Mouse (Mus musculus) telencephalon, adult 2 months (tissue): ENCODE results near the gene Runx2.
A peak's percentile ranks its signal among the peaks of the same experiment; 100 is the strongest.

Experiments
- DNase-seq: peaks from one replicate; pipeline ENCODE4 v3.0.0-alpha.2; 2011; ENCODE audit warnings: low read depth, low spot score

The Runx2 gene

DNA sequence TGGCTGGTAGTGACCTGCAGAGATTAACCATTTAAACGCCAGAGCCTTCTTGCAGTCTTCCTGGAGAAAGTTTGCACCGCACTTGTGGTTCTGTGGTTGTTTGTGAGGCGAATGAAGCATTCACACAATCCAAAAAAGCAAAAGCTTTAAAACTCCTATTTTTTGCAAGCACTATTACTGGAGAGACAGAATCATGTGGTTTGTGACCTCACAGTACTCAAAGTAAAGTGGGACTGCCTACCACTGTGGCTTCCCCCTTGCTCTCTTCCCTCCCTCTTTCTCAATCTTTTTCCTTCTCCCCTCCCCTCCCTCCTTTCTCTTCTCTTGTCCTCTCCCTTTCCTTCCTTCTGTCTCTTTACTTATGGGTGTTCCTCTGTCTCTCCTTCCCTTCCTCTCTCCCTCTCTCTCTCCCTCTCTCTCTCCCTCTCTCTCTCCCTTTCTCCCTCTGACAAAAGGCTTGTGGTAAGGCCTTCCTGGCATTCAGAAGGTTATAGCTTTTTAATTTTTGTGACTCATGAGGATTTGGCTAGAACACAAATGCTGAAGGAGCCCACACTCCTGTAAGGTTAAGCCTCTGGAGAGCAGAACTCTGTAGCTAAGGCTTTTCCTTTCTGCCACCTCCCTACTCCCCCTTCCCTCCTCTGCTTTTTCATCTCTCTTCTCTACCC is at the start of gene Runx2:
TSS of gene Runx2 (minus strand) at position 290 of the 668 bp plus-strand sequence.
- DNase-seq, result no peak

DNA sequence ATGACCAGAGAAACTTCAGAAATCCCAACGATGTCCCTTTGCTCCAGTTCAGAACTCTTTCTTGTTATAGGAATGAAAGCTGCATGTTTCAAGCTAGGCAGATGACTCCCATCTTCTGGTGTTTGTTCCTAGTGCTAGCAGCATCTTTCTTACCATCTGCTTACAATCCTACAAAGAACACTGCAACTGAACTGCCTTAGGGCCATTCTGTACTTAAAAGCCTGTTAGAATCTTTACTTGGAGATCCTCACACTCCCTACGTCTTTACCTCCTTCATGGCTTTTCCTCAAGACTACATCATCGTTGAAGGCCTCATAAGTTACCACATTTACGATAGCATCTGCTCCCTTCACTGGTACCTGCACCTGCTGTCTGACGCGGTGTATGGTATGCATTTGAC is 48.6 kb upstream of the Runx2 start:
- peak; percentile 32 for DNase-seq

DNA sequence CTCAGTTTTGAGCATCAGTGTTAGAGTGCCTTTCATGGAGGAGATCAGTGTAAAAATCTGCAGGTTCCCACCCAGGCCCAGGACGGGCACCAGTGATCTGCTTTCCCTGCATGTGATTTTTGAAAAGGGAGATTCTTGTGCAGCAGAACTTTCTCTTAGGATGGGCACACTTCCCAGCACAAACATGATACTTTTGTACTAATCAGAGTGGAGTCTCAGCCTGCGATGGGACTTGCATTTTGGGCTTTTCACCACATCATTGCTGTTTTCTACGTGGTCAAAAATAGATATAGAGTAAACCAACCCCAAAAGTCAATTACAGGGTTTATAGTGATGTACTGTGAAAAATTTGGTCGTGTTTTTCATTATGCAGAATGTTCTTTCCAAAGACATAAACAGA is 27.6 kb upstream of the Runx2 start:
- DNase-seq, result peak; percentile 40

DNA sequence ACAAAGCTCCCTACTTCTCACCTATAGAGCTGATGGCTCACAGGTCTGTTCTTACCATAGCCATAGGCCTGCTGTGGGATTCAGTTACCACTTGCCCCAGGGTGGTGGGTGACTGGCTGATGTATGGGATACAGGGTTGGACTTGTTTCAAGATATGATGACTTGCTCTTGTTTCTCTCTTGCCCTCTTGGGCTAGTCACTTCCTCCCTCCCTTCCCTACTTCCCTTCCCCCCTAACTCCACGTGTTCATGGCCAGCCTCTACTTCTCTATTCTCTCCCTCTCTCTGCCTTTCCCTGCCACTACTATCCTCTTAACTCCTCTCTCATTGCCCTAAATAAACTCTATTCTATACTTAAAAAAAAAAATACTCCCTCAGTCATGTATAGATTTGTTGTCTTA is 16.6 kb upstream of the Runx2 start:
- DNase-seq, result no peak

DNA sequence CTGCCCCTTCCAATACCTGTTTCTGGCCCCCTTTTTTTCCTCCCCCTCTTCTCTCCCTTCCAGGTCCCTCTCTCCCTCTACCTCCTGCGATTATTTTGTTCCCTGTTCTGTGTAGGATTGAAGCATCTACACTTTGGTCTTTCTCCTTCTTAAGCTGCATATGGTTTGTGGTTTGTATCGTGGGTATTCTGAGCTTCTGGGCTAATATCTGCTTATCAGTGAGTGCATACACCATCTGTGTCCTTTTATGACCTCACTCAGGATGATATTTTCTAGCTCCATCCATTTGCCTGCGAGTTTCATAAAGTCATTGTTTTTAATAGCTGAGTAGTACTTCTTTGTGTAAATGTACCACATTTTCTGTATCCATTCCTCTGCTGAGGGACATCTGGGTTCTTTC is 15.0 kb upstream of the Runx2 start:
- no peak for DNase-seq

DNA sequence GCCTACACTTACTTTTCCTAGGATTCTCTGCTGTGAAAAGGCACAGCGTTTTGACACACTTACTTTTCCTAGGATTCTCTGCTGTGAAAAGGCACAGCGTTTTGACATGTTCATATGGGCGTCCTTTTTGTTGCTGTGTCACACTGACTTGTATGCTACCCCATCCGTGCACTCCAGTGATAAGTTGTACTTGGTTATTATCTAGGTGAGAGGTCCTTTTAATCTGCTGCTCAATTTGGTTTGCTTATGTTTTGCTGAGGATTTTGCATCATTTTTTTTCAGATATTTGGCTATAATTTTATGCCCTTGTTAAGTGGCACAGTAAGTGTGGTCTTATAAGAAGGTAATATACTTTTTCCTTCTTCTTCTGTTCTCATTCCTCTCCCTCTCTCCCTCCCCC is 13.4 kb upstream of the Runx2 start:
- no peak for DNase-seq

DNA sequence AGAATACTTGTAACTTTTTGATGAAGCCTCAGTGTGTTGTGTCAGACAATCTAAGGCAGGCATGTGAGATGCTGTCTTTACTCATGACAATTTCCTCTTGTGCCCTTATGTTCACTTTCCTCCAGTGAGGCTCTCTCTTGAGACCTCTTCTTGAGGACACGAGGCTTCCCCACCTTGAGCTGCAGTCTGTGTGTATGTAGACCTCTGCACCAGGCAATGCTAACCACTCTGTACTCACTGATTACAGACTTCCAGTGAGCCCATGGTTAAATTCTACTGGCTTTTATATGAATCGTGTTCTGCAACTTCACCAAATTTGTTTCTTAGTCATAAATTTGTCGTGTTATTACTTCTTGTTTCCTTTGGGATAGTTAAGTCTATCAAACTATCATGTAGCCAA is 12.5 kb upstream of the Runx2 start:
- no peak for DNase-seq

DNA sequence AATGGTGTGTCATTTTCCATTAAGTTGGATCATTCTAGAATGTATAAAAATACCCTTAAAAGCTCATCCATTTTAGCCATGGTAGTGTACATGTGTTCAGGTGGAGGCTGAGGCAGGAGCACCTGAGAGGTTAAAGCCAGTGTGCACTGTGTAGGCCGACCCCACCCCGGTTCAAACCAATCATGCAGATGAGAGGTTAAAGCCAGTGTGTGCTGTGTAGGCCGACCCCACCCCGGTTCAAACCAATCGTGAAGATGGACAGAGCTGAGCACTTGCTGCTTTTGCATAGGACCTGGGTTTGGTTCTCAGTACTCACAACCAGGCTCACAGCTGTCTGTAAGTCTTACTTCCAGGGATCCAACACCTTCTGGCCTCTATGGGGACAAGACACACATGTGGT is 7.3 kb upstream of the Runx2 start:
- no peak for DNase-seq

DNA sequence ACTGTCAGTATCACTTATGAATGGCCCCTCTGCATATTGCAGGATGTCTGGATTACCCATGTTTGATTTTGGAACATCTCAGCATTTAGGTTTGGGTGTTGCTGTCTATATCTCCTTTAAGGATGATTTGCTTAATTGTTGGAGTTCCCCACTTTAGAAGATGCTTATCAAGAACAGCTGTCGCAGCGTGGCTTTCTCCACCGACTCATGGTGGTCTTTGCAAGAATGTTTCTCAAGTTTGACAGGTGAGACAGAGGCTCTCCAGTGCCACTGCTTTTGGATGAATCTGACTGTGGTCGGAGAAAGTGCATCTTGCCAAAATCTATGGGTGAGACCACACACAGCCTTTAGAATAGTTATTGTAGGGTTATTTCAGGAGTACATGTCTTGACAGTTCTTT is 5.2 kb upstream of the Runx2 start:
- no peak for DNase-seq

DNA sequence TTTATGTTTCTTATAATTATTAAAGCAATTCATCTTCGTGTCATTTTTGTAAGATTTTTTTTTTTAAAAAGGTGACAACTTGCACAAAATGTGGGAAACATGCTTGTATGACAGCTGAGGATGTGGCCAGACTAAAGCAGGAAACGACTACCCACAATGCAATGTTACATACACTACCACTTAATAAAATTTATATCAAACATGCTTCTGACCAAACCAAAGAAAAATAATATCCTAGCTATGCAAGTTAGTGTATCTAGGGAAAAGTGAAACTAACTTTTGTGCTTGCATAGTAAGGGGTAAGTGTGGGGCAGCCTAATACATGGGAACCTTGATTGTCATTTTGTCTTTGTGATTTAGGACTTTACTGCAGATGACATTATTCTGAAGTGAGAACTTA is 4.2 kb upstream of the Runx2 start:
- no peak for DNase-seq

DNA sequence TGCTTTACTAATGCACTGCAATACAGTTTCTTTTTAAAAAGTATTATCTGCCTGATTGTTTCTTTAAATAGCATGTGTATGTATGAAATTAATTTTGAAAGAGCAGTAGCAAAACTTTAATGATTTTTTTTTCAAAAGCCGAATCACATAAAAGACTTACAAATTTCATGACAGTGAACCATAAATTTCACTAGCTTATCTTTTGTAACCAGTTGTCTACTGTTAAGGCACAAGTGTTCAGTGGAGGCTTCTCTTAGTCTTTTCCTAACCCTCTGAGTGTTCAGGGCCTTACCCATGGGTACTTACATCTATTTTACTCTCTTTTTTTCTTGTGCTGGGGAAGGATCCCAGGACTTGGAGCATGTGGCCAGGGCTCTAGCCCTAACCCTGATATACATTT is 7.6 kb downstream of the Runx2 start:
- DNase-seq, result no peak

DNA sequence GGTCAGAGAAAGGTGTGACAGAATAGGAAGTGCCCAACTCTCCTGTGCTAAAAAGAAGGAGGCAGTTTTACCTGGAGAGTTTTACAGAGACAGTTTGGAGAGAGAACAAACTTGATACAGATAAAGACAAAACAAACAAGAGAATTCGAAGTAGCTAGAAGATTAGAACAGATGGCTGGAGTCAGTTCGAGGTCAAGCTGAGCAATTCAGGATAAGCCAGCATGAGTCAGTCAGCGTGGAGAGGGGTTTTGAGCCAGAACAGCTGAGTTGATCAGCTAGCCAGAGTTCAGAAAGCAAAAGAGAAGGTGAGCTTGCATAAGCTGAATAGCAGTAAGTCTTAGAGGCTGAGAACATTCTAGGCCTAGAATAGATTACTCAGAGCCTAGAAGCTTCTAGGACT is 17.3 kb downstream of the Runx2 start:
- DNase-seq, result no peak

DNA sequence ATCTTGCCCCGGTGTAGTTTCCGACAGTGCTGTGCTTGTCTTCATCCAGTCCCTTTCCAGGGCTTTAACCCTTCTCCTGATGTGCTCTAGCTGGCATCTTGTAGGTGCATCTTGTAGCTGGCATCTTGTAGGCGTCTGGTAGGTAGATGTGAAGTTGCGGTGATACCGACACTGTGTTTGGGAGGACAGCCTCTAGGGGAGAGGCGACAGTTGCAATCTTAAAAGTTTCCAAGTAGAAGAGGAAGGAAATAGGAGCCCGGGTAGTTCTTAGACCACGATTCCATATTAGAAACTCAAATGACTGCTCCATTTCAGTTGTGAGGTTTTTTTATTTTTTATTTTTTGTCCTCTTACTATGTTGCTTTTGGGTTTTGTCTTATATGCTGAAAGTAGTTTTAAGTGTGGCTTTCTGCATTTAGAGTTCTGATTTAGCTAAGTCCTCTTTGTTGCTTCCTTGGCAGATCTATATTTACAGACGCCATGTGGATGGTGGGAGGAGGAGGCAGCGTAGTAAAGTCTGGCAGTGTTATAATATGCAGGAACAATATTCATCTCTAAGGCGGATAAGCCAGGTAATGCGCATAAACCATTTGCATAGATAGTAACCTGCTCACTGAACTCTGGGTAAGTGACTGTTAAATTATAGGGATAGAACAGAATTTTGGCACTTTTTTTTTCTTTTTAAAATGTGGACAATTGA is 22.2 kb downstream of the Runx2 start:
- peak; percentile 65 for DNase-seq

DNA sequence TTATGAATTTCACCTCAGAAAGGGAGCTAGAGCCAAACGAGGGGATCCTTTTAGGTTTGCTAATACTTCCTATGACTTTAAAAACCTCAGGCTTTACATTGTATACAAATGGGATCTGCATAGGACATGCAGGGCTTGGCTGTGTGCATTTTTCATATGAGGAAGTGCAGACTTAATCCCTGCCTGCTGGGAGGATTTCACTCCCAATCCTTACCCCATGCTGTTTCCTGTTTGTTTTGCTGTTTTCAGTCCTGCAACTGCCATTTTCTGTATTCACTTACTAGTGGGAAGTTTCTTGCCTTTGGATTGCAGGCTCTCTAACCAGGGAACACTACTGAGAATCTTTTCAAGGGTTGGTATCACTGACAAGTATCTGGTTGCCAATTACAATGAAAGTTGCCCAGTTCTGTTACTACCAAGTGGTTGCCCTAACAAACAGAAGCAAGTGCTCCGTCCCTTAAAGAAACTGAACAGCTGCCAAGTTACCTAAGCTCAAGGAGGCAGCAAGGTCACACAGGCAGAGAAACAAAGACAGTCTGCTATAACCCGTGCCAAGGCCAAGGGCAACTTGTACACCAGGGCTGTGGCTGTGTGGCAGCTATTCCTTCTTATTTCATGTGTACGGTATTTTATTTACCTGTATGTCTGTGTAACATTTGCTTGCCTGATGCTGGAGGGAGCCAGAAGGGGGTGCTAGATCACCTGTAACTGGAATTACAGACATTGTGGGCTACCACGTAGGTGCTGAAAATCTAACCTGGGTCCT is 25.4 kb downstream of the Runx2 start:
- no peak for DNase-seq

DNA sequence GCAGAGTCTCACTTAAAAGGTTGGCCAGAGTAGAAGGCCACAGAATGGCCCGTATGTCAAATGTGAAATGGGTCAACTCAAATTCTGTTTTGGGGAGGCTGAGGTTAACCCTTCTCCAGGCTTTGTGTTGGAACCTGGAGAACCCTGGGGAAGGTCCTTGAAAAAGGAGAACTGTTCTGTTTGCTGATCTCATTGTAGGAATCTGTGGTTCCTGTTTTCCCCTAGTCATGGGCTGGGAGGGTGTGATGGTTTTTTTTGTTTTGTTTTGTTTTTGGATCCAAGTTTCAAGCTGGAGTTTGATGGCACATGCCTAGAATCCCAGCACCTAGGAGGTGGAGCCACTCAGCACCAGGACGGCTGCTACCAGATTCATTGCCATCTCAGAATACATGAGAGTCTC is 31.5 kb downstream of the Runx2 start:
- no peak for DNase-seq

DNA sequence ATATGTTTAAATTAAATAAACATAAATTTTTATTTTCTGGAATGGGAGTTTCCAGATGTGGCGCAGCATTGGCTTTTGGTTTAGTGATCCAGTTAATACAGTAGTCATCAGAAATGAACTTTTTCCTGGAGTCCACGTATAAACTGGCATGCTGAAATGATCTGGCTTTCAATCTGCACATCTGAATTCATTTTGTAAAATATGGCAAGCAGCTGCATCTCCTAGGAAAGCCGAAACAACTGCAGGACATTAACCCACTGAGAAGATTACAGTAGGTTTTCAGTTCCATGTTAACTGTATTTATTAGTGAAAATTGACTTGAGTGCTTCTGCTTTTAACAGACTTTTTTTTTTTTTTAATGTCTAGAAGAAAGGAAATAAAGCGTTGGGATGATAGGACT is 32.2 kb downstream of the Runx2 start:
- DNase-seq, result no peak

DNA sequence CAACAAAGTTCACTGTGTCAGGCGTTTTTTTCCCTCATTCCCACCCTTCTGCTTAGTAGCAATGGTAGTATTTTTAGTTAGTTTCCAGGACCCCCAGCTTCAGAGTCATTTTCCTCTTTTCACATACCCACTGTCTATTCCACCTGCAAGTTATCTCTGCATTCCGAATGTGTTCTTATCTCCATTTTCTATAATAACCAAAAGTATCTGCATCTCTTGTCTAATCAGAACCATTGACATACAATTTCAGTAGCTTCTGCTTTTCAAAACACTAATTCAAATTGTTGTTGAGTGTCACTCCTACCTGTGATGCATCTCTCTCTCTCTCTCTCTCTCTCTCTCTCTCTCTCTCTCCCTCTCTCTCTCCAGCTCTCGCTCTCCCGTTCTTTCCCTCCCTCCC is 34.2 kb downstream of the Runx2 start:
- DNase-seq, result no peak

DNA sequence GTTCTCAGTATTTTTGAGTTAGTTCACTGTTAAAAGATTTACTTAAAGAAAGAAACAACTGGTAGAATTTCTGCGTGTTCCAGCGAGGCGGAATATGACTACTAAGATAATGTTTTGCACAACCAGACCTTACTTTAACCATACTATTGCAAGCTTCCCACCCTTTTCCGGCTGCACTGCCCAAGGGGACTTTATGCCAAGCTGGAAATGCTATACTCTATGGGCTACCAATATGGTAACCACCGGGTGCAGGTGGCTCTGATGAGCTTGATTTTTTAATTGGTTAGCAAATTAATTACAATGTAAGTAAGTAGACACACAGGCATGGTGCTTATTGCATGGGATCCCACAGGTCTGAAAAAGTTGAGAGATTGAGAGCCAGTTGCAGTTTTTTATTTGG is 36.5 kb downstream of the Runx2 start:
- peak; percentile 0 for DNase-seq

DNA sequence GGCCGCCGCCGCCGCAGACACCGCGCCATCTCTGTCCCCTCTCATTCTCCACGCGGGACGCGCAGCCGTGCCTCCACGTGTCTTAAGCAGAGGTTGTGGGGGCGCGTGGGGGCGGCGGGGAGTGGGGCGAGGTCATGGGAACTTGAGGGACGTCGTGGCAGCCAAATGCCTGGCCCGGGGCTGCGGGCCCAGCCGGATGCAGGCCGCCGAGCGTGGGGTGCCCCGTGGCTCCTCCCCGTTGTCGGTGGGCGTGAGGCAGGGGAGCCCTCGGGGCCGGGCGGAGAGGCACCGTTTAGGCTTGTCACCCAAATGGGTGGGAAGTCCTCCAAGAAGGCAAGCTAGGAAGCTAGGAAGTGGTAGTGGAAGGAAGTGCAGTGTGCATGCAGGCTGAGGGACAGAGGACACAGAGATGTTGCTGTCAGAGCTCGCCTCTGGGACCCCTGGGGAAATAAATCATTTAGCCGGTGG is 37.2 kb downstream of the Runx2 start:
- DNase-seq, result peak; percentile 46

DNA sequence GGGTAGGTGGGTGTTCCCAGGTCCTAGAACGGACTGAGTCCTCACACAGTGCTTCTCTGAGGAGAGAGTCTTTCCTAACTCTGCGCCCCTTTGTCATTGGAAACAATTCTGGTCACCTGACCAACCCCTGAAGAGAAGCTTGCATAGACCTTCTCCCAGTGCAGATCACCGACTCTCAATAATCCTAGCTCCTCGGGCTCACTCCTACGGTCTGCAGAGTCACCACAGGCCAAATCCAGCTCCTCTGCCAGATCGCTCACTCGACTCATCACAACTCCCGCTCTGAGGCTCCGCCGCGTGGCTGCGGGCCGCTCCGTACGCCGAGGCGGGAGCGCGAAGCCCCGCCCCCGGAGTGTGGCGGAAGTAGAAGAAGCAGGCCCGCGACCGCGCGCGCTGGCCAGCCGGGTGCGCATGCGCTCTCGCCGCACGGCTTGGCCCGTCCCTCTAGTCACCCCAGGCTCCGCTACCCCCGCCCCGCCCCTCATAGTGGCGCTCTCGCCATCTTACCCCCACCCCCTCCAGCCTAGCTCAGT is 37.8 kb downstream of the Runx2 start, which contains the start of gene Supt3:
TSS of gene Supt3 (plus strand) at position 415 of the 533 bp plus-strand sequence.
- DNase-seq, result peak; percentile 89

DNA sequence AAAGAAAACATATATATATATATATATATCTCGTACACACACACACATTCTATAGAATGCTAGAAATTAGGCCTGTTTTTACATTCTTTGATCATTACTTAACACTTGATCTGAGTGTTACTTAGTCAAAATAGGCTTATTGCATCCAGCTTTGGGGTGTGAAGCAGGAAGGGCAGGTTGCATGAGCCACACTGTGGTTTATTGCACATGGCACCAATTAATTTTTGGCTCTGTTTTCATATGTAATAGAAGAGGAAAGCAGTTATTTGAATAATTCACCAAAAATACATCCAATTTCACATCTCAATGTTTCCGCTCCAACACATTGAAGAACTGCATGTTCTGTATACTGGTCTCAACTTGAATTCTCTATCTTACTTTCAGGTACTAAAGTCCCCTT is 42.0 kb downstream of the Runx2 start:
- no peak for DNase-seq

DNA sequence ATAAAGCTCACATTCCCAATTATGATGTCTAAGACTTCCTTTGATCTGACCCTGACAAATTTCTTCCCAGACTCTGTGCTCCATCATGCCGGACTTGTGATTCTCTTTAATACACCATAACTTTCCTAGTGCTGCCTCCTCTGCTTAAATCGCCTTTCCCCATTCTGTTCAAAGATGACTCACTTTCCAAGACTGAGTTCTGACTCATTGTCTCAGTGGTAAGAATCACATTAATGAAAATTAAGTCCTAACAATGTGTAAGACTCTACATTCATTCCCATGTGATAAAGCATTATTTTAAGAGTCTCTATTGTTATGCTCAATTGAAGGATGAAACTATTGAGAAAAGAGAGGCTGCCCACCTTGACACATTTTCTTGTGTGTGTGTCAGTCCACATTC is 43.7 kb downstream of the Runx2 start:
- DNase-seq, result peak; percentile 3
